Mouse (Mus musculus) activated CD4-positive, CD25-positive, alpha-beta regulatory T cell, adult 4 months (primary cell): ENCODE results near the gene Khdc4. TPM values are rescaled to one million over a fixed set of nuclear protein-coding genes. Genes with fewer than 3 reads are reported as not detected.

Experiments used
- ATAC-seq: one replicate; pipeline ENCODE4 v1.8.0; 2017
- polyA plus RNA-seq, 2 experiments: library from polyadenylated mRNA; unstranded; fragments of 100-300 nt; shearing (Covaris generic); gene quantifications; one replicate each; pipeline ENCODE4 v1.2.1; 2017

Khdc4 gene
- polyA plus RNA-seq, 2 experiments from 2014 or later: 43.2 to 46.4 TPM

DNA sequence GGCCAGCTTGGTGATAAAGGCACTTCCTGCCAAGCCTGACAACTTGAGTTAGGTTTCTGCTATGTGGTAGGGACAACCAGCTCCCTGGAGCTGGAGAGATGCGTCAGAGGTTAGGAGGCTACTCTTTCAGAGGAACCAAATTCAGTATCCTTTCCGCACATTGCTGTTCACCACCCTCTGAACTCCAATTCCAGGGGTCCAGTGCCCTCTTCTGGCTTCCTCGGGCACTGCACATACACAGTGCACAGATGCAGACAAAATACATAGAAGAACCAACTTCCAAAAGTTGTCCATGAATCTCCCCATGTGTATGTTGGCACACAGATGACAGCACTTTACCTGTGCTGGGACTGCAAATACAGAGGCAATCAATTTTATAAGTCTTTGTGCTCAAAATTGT lies 53.0 kb downstream of the Khdc4 start:
- ATAC-seq: no peak

DNA sequence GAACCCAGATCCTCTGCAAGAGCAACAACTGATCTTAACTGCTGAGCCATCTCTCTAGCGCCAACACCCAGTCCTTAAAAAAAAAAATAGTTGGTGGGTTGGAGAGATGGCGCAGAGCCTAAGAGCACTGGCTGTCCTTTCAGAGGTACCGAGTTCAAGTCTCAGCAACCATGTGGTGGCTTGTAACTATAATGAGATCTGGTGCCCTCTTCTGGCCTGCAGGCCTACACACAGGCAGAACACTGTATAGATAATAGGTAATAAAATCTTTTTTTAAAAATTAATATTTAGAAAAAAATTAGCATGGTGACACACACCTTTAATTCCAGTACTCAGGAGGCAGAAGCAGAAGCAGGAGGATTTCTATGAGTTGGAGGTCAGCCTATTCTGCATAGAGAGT lies 54.5 kb downstream of the Khdc4 start:
- ATAC-seq: no peak

DNA sequence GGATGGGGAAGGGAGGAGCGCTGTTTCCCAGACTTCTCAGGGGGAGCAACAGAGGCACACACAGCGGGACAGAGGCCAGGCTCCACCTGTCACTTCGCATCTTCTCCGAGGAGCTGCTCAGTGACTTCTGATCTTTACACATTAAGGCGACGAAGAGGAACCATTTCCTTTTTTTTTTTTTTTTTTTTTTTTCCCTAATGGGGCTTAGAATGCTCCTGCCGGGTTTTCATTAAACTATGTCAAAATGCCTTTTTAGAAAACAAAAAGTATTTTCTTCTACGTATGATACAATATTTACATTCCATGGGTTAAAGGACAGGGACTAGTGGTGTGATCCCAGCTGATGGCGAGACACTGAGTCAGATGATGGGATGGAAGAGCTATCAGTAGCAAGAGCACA lies 59.9 kb downstream of the Khdc4 start:
- ATAC-seq: no peak

DNA sequence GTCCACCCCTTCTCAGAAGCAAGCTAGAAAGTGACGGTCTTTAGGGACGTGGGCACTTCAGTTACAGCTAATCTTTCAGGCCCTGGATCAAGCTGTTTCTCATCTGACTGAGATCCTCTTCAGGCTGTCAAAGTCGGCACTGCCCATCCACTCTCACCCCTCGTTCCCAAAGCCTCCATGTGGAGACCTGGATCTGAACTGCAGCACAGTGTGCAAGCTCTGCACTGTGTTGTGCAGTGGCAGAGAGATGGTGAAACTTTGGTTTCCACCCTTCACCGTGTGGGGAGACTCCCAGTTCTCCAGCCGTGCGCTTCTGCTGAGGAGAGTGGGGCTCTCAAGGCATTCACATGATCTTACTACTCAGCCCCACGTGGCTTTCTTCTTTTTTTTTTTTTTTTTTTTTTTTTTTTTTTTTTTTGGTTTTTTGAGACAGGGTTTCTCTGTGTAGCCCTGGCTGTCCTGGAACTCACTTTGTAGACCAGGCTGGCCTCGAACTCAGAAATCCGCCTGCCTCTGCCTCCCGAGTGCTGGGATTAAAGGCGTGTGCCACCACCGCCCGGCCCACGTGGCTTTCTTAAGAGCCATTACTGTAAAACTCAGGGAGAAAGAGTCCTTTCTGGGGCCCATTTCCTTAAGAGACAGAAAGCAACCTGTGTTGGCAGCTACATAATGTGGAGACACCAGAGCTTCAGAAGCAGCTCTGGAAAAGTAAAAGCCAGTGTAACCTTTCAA lies 60.7 kb downstream of the Khdc4 start:
- ATAC-seq: no peak

DNA sequence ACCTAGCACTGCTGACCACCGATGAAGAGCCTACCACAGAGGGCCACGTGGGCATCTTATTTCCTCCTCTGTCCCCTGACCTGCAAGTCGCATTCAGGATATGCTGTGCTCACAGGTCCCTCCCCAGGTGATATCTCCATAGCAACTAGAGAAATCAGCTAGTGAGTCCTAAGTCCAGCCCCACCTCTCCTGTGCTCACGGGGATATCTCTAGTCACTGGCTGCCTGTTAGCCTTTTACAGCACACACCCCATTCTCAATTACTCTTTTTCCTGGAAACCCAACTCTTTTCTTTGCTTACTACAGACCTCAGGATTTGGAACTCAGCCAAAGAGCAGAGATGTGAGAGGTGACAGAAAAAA lies 61.2 kb downstream of the Khdc4 start:
- no peak for ATAC-seq

DNA sequence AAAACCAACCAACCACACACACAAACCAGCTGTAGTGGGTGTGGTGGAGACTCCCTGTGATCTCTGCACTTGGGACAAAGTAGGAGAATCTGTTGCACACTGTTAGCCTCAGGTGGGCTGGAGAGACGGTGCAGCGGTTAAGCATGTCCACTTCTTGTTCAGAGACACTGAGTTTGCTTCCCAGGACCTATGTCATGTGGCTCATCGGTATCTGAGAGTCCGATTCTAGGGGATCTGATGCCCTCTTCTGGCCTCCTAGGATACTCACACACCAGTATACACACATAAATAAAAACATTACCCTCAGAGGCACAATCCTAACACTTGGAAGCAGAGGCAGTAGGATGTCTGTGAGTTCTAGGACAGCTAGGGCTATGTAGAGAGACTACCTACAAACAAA lies 68.7 kb downstream of the Khdc4 start:
- ATAC-seq: no peak

DNA sequence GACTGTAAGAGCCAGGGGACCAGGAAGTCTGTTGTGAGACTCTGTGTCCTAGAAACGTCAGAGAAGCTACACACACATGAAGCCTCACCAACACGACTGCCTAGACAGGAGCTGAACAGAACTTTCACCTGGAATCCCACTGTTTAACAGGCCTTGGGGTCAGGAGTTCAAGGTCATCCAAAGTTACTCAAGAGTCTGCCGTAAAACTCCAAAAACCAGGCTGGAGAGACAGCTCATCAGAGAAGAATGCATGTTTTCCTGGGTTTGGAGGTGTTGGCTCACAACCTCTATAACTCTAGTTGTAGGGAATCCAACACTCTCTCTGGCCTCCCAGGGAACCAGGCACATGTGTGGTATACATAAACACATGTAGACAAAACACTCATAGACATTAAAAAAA lies 69.9 kb downstream of the Khdc4 start:
- no peak for ATAC-seq

DNA sequence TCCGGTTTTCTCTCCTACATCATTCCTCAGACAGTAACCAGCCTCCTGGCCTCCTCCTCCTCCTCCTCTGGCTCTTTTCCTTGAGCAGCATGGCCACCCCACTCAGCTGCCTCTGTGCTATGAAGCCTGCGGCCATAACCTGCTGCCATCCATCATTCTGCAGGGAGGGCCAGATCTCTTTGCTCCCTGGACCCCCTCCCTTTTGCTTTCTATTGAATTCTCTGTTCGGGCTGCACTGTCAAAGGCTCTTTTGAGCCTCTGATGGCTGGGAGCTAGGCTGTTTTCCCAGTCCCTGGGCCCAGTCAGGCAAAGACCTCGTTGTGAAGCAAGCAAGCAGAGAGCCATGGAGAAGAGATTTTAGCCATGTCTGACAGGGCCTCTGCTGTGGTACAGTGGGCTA lies 70.7 kb downstream of the Khdc4 start:
- ATAC-seq: no peak

DNA sequence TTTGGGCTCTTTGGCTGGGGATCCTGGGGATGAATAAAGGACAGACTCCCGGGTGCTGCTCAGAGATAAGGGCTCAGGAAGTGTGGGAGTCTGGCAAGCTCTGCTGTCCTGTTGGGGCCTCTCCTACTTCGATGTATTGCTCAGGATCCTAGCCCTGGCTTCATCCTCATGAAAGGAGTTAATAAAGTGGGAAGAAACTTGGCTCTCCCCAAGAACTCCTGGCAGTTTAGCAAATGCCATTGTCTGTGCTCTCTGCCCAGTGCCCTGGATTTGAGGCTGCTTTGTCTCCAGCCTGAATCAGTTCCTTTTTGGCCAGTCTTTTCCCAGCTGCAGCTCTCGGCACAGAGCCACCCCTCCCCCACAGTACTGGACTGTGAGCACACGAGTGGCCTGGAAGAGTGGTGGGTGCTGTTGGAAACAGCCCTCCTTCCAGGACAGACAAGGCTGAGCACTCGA lies 72.5 kb downstream of the Khdc4 start:
- no peak for ATAC-seq

DNA sequence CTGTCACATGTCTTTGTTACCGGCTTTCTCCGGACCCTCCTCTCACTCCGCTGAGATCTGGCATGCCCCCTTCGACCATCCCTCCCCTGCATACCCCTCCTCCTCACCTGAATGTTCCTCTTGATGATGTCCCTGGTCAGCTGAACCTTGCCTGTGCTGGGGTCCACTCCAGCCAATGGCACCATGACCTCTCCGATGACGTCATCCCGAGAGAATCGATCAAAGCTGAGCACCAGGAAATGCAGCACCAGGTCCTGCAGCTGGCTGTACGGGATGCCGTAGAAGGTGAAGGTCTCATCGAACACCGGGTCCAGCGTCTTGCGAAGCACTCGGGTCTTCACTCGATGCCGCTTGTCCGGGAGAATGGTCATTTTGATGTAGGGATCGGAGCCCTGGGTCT lies 76.0 kb downstream of the Khdc4 start:
- no peak for ATAC-seq

DNA sequence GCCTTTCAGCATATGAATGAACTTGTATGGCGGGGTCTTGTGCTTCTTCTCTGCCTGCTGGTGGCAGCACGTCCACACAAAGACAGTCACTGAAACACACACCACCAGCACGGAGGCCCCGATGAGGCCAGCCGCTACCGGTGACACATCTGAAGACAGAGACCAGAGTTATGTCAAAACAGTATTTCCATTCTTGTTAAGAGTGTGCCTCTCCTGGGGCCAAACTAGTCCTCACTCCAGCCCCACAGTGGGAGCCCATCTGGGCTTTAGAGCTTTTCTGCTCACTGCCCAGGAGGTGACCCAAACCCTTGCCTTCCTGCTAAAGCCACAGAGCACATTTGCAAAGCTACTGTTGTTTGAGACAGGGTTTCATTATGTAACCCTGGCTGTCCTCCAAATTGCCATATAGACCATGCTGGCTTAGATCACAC lies 76.8 kb downstream of the Khdc4 start:
- no peak for ATAC-seq

Other genes starting within 250 kb of the Khdc4 start
- 10 to 100 TPM; 31.5 to 44.8 TPM for gene Sema4a, start 224.6 kb upstream of the Khdc4 start, polyA plus RNA-seq
- 1 to 10 TPM; 4.6 to 6.4 TPM for gene Lmna, start 175.8 kb upstream of the Khdc4 start, polyA plus RNA-seq
- under 1 TPM; 0.10 to 0.81 TPM for gene Mex3a, start 153.4 kb upstream of the Khdc4 start, polyA plus RNA-seq
- gene Rab25, start 137.5 kb upstream of the Khdc4 start, polyA plus RNA-seq: not detected
- gene Lamtor2, start 132.7 kb upstream of the Khdc4 start, polyA plus RNA-seq: 100 to 1,000 TPM; 132 to 197 TPM
- gene Ubqln4, start 132.0 kb upstream of the Khdc4 start, polyA plus RNA-seq: 10 to 100 TPM; 10.9 to 14.0 TPM
- gene Ssr2, start 109.9 kb upstream of the Khdc4 start, polyA plus RNA-seq: 100 to 1,000 TPM; 163 to 193 TPM
- 10 to 100 TPM; 45.7 to 54.0 TPM for gene Arhgef2, start 79.8 kb upstream of the Khdc4 start, polyA plus RNA-seq
- gene Rxfp4, start 32.7 kb upstream of the Khdc4 start, polyA plus RNA-seq: not detected
- gene Rit1, start 31.0 kb downstream of the Khdc4 start, polyA plus RNA-seq: 10 to 100 TPM; 36.5 to 43.2 TPM
- 100 to 1,000 TPM in 1 of 2 experiments, 10 to 100 TPM in 1; 95.9 to 102 TPM for gene Syt11, start 89.4 kb downstream of the Khdc4 start, polyA plus RNA-seq
- 10 to 100 TPM; 13.7 to 16.1 TPM for gene Gon4l, start 149.4 kb downstream of the Khdc4 start, polyA plus RNA-seq
- 10 to 100 TPM; 23.7 to 30.8 TPM for gene Msto1, start 228.2 kb downstream of the Khdc4 start, polyA plus RNA-seq